Comparison of ENCODE assay signal across 8 mouse cellular contexts in genomic region chr5:136540952-136541351, GRCm38 (mm10). TPM values are rescaled to one million over a fixed set of nuclear protein-coding genes. Genes with fewer than 3 reads are reported as not detected.
DNase-seq lines count a peak whose midpoint lies in the region; ATAC-seq lines count a peak whose summit lies in the region.

No protein-coding gene starts in this region.

- intact Hi-C loops in left cerebral cortex, postnatal 25 days (cut with DNase I): no loop called here

- peak; percentile 19 for DNase-seq in layer of hippocampus, adult 11-12 months (ENCODE audit: low spot score)
- no peak for DNase-seq in layer of hippocampus, adult 8-10 months (ENCODE audit: low spot score in 2 of 2)
- peak; percentile 87 to 95 for DNase-seq in cerebellum, adult 18-20 months
- DNase-seq in heart, adult 9 months (ENCODE audit: low spot score in 2 of 2): peak; percentile 84 to 87
- DNase-seq in left cerebral cortex, postnatal 25 days (ENCODE audit: low spot score in 2 of 2): peak; percentile 26 to 76
- peak; percentile 38 for DNase-seq in right cerebral cortex, postnatal 25 days
- no peak for DNase-seq in retina, postnatal 1 day

- ATAC-seq in megakaryocyte progenitor cell, adult 5-6 weeks (replicated peaks; ENCODE audit: poor library complexity): no peak

RNA-seq across cellular contexts. Expression of gene Cux1, which starts 26.3 kb away (rescaled TPM):
- 10 to 100 TPM; 37.3 to 53.2 (median 46.7) TPM for total RNA-seq in layer of hippocampus, adult 8-10 months (2022)
- total RNA-seq in left cerebral cortex, postnatal 25 days (2021): 100 to 1,000 TPM; 105 to 121 TPM
- total RNA-seq in megakaryocyte progenitor cell, adult 5-6 weeks (2015): 110 and 118 TPM in 2 replicates
- total RNA-seq in megakaryocyte progenitor cell, adult 5-6 weeks (2017): 104 and 116 TPM in 2 replicates

Comparison
In these comparisons a context has a peak if more than half of its experiments do, and no peak if none do; other contexts are left out.
1. DNase-seq: peak in layer of hippocampus, adult 11-12 months (single experiment), cerebellum, adult 18-20 months (2 of 2), heart, adult 9 months (2 of 2), left cerebral cortex, postnatal 25 days (2 of 2) and right cerebral cortex, postnatal 25 days (single experiment); none in layer of hippocampus, adult 8-10 months (0 of 2) and retina, postnatal 1 day (single experiment).